Mouse (Mus musculus) Patski (cell line): ENCODE results near the gene Mapk9. TPM values are rescaled to one million over a fixed set of nuclear protein-coding genes. Genes with fewer than 3 reads are reported as not detected.
A peak's percentile ranks its signal among the peaks of the same experiment; 100 is the strongest.

Experiments used
- ATAC-seq: fragments of 100-300 bp; one replicate; pipeline ENCODE4 v1.8.0; 2021
- CTCF ChIA-PET: fragments of 350-600 bp; sonication (Branson Sonifier 250); formaldehyde crosslinking; loops from one replicate; lab custom pipeline; 2022; ENCODE audit warnings: inconsistent platforms; lab: Charles Lee
- POLR2A ChIA-PET: fragments of 350-600 bp; sonication (Branson Sonifier 250); formaldehyde crosslinking; loops from one replicate; lab custom pipeline; 2022; ENCODE audit warnings: antibody characterized with exemption, inconsistent platforms; lab: Charles Lee
- DNase-seq: peaks from one replicate; pipeline ENCODE4 v3.0.0-alpha.2; 2011; ENCODE audit warnings: low read depth, low spot score
- H3K27me3 ChIP-seq: fragments of 371-371 bp; one replicate; pipeline ENCODE4 v1.5.1; 2021
- CTCF ChIP-seq: fragments of 100-300 bp; IDR thresholded peaks from one replicate; pipeline ENCODE4 v1.5.1; 2021
- in situ Hi-C: fragments of 300-500 bp; cut with MboI; formaldehyde crosslinking; loops from 3 replicates; pipeline ENCODE4 v1.11.1; 2018; ENCODE audit warnings: low pct_unique_long_range_greater_than_20kb, mixed read lengths
- polyA plus RNA-seq: library from polyadenylated mRNA; unstranded; gene quantifications from one replicate; pipeline ENCODE4 v1.2.3, GENCODE M21; 2021

Mapk9 gene
- polyA plus RNA-seq, 1 experiment from 2014 or later = 48.5 TPM

DNA sequence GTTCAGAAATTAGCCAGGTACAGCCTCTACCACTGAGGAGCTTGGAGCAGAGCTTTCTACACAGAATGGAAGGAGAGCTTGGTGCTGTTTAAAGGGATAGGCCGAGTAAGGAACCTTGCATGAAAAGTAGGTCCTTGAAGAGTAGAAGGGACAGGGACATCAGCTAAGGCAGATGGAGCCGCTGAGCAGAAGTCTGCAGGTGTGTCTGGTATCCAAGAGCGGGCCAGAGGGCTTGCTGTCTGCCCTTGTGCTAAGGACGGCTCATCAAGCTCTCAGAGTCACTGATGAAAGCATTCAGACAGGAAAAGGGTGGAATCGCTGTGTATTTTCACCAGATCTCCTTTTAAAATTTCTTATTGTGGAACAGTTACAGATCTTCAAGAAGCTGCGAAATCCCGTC, 3.8 kb downstream of the Mapk9 start:
- TF ChIP-seq CTCF = no peak
- ATAC-seq (no peak), DNase-seq (no peak)
- POLR2A ChIA-PET = interaction anchor here (0.6 to 1.1 kb wide), 2 partner anchors 19 to 129 kb away, joined by 3 read pairs; no protein-coding TSS in a partner anchor
- in situ Hi-C loops = no loop called here
- CTCF ChIA-PET = interaction anchor here (1.1 to 2.0 kb wide), 3 partner anchors 13 to 111 kb away, joined by 3 to 7 read pairs (median 4); no protein-coding TSS in a partner anchor
- H3K27me3 ChIP-seq = no peaks in the 10 kb centered on the region

- TF ChIP-seq CTCF = no peak
- in situ Hi-C loops = no loop called here
- ChIA-PET CTCF (interaction anchor here (1.0 kb wide), 1 partner anchor 106 kb away, joined by 3 read pairs; no protein-coding TSS in a partner anchor), POLR2A (no interaction called here)
- H3K27me3 ChIP-seq = no peaks in the 10 kb centered on the region
- ATAC-seq = no peak
- no peak for DNase-seq
These were observed 8.6 kb downstream of the Mapk9 start for GRCm38 (mm10) chr11:49855144-49855543.

- TF ChIP-seq CTCF = no peak
These were observed 14.6 kb downstream of the Mapk9 start for GRCm38 (mm10) chr11:49861139-49861538.

GRCm38 (mm10) chr11:49863926-49864325, 17.4 kb downstream of the Mapk9 start:
- in situ Hi-C loops = no loop called here
- ATAC-seq (no peak), DNase-seq (no peak)
- ChIA-PET POLR2A (no interaction called here), CTCF (interaction anchor here (1.4 to 1.7 kb wide), 3 partner anchors 11 to 20 kb away, joined by 3 to 4 read pairs (median 3); no protein-coding TSS in a partner anchor)
- TF ChIP-seq CTCF = no peak
- no peaks in the 10 kb centered on the region for H3K27me3 ChIP-seq

More at GRCm38 (mm10) chr11:49861139-49861538, 14.6 kb downstream of the Mapk9 start:
- CTCF ChIA-PET = interaction anchor here (1.0 kb wide), 1 partner anchor 11 kb away, joined by 4 read pairs; no protein-coding TSS in a partner anchor
- POLR2A ChIA-PET = no interaction called here
- no peaks in the 10 kb centered on the region for H3K27me3 ChIP-seq
- no peak for DNase-seq
- in situ Hi-C loops = no loop called here
- ATAC-seq = no peak

DNA sequence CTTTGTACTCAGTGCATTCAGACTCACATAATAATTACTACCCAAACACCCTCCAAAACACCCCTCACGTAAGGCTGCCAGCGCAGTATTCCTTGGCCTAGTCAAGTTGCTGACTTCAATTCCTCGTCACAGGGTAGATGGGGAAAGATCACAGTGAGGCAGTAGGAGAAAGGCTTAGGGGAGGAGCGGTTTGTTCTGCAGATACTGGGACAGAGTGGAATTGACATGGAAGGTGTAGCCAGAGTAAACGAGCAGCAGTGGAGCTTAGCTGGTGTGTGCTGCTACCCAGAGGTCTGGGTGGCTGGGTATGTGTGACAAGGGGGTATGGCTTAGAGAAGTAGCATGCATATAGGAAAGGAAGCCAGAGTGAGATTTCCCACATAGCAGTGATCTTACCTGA, 20.8 kb downstream of the Mapk9 start:
- CTCF ChIA-PET = interaction anchor here (1.6 kb wide), 1 partner anchor 15 kb away, joined by 5 read pairs; no protein-coding TSS in a partner anchor
- POLR2A ChIA-PET = no interaction called here
- no peak for TF ChIP-seq CTCF
- in situ Hi-C loops = loop anchor here (5.0 kb wide), 1 partner anchor 210 kb away; no protein-coding TSS in a partner anchor
- no peaks in the 10 kb centered on the region for H3K27me3 ChIP-seq
- ATAC-seq (no peak), DNase-seq (no peak)

GRCm38 (mm10) chr11:49869762-49870161, 23.2 kb downstream of the Mapk9 start:
- no peaks in the 10 kb centered on the region for H3K27me3 ChIP-seq
- ATAC-seq (peak; percentile 67), DNase-seq (no peak)
- ChIA-PET CTCF (interaction anchor here (1.0 to 2.5 kb wide), 3 partner anchors 19 to 217 kb away, joined by 3 to 8 read pairs (median 7); no protein-coding TSS in a partner anchor), POLR2A (interaction anchor here (0.7 kb wide), 1 partner anchor 20 kb away, joined by 3 read pairs; no protein-coding TSS in a partner anchor)
- in situ Hi-C loops = loop anchor here (5.0 kb wide), 2 partner anchors 93 to 212 kb away; no protein-coding TSS in a partner anchor
- peak; percentile 80 for TF ChIP-seq CTCF

- H3K27me3 ChIP-seq = no peaks in the 10 kb centered on the region
- ATAC-seq = peak; percentile 51
- TF ChIP-seq CTCF = peak; percentile 85
- CTCF ChIA-PET = interaction anchor here (0.8 to 2.5 kb wide), 12 partner anchors 9 to 144 kb away, joined by 3 to 11 read pairs (median 4); no protein-coding TSS in a partner anchor
- POLR2A ChIA-PET = no interaction called here
- in situ Hi-C loops = loop anchor here (5.0 kb wide), 1 partner anchor 90 kb away; no protein-coding TSS in a partner anchor
- DNase-seq = no peak
These were observed 25.4 kb downstream of the Mapk9 start for GRCm38 (mm10) chr11:49871914-49872313.

DNA sequence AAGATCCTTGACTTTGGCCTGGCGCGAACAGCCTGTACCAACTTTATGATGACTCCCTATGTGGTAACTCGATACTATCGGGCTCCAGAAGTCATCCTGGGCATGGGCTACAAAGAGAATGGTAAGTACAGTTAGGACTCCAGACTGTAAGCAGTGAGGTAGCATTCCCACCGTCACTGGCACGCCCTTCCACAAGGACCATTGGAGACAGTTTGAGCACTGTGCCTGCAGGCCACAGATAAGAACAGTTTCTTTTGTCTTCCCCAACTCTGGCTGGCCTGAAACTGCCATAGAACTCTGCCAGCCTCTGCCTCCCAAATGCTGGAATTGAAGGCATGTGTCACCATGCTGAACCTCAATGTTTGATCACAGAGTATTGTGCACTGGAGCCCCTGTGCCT, 26.2 kb downstream of the Mapk9 start:
- in situ Hi-C loops = loop anchor here (5.0 kb wide), 1 partner anchor 90 kb away; no protein-coding TSS in a partner anchor
- H3K27me3 ChIP-seq = no peaks in the 10 kb centered on the region
- ChIA-PET POLR2A (no interaction called here), CTCF (no interaction called here)
- DNase-seq (no peak), ATAC-seq (no peak)
- no peak for TF ChIP-seq CTCF

DNA sequence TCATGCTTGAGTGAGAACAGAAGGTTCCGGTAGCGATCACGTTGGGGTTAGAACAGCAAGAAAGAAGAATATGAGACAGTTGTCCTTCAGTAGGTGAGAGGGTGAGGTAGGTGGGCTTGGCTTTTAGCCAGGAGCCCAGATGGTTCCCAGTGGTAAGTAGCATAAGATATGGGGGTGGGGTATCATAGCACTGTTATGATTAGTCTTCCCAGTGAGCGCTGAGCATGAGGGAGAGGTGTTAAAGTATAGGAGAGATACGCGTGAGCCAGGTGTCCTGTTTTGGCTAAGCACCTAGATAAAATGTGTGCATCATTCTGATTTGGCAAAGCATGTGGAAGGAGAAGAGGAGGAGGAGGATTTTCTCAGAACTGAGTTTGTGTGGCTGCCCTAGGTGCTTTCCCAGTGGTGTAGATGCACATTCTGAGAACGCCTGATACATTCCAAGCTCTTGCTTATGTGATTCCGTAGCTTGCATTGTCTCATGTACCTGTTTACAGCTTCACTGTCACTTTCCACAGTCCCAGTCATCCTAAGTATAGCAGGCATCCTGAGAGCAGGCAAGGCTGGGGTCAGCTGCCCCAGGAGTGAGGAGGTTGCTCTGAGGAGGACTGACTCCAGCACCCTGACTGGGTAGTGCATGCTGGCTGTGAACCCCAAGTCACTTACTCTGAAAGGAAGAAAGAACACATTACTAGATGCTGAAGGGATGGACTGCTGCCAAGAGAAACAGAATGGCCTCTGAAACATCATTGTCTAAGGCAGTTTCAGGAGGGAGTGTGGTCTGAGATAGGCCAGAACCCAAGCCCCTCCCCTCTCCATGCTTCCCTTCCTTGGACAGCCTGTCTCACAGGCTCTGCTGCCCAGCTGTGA, 30.6 kb downstream of the Mapk9 start:
- POLR2A ChIA-PET = no interaction called here
- ATAC-seq = peak; percentile 51
- no peaks in the 10 kb centered on the region for H3K27me3 ChIP-seq
- DNase-seq = no peak
- in situ Hi-C loops = no loop called here
- no peak for TF ChIP-seq CTCF
- CTCF ChIA-PET = no interaction called here

DNA sequence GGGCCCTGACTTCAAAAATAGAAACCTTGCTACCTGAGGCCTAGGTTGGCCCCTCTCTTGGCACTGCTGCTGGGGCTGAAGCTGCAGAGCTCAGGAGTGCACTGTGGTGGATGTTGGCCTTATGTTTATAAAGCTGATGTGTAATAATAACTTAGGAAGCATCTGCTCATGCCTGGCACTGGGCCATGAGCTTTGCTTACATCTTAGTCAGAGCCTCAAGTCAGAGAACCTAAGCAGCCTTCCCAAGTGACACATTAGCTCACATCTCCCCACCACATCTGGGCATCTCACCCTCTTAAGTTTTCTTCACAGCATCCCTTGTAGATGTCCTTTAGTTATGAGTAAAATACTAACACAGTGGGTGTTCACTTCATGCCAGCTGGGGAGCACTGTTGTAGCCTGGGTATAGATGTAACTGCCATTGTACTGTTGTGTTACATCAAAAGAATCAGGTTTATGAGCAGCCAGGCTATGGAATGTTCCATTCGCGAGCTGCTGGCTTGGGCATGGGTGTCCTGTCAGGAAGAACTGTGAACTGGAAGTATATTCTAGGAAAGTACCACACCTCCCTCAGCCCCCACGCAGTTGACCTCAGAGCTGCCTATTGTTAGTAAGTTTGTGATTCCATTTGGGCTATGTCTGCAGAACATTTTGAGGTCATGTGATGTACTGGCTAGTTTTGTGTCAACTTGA, 33.5 kb downstream of the Mapk9 start:
- no peak for ATAC-seq
- in situ Hi-C loops = no loop called here
- H3K27me3 ChIP-seq = no peaks in the 10 kb centered on the region
- no peak for DNase-seq
- no peak for TF ChIP-seq CTCF
- CTCF ChIA-PET = interaction anchor here (1.4 to 1.6 kb wide), 3 partner anchors 8 to 82 kb away, joined by 4 to 5 read pairs (median 5); no protein-coding TSS in a partner anchor
- POLR2A ChIA-PET = no interaction called here
